Mouse (Mus musculus) E14TG2a.4 (cell line): ENCODE data around the gene Tnrc6a.

Experiments
- CTCF ChIP-seq: conservative IDR thresholded peaks from 2 replicates; pipeline ENCODE4 v1.5.1; 2014; ENCODE audit warnings: low read length
- POU5F1 ChIP-seq: IDR thresholded peaks from 2 replicates; pipeline ENCODE4 v1.6.1; 2014; ENCODE audit warnings: low read length, borderline replicate concordance

- no peak for TF ChIP-seq CTCF
- no peak for TF ChIP-seq POU5F1
Measured at GRCm38 (mm10) chr7:123105906-123106305, 17.8 kb upstream of the Tnrc6a start.
